Mouse (Mus musculus): ENCODE data around the gene Ccdc42. TPM values are rescaled to one million over a fixed set of nuclear protein-coding genes. Genes with fewer than 3 reads are reported as not detected.

The Ccdc42 gene
- polyA plus RNA-seq, 1 experiment, result not detected

- H3K36me3 ChIP-seq (replicated peaks; ENCODE audit: low read length), result no peaks in the 10 kb centered on the region
- TF ChIP-seq GATA1 (IDR thresholded peaks at IDR 0.05; ENCODE audit: borderline replicate concordance, low read length) (no peak), FLI1 (IDR thresholded peaks at IDR 0.05; ENCODE audit: low read length) (no peak)
Observed at GRCm38 (mm10) chr11:68602200-68602931, 15.5 kb downstream of the Ccdc42 start.

DNA sequence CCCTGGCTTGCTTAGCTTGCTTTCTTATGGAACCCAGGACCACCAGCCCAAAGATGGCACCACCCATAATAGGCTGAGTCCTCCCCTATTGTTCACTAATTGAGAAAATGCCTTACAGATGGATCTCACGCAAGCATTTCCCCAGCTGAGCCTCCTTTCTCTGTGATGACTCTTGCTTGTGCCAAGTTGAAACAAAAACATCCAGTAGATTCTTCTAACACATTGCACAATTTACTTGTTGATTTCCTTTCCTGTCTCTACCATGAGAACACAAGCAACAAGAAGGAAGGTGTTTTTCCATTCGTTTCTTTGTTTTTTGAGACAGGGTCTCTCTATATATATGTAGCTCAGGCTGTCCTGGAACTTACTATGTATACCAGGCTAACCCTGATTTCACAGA lies 20.2 kb downstream of the Ccdc42 start:
- Histone ChIP-seq H3K9me3 (peaks cover 9% of the 10 kb centered on the region; the same call in 1 of the 2 replicates), H3K4me3 (replicated peaks) (no peak overlapping the region), H3K4me1 (no peaks in the 10 kb centered on the region), H3K36me3 (replicated peaks; ENCODE audit: low read length) (no peaks in the 10 kb centered on the region), H3K27me3 (replicated peaks) (peaks cover 9% of the 10 kb centered on the region)
- TF ChIP-seq GATA1 (IDR thresholded peaks at IDR 0.05; ENCODE audit: borderline replicate concordance, low read length) (no peak), FLI1 (IDR thresholded peaks at IDR 0.05; ENCODE audit: low read length) (no peak)

More at GRCm38 (mm10) chr11:68602200-68602931, 15.5 kb downstream of the Ccdc42 start:
- Histone ChIP-seq H3K4me3 (replicated peaks) (no peak overlapping the region), H3K27me3 (replicated peaks) (peaks cover 13% of the 10 kb centered on the region), H3K9me3 (peaks cover 4% of the 10 kb centered on the region; the same call in 1 of the 2 replicates), H3K4me1 (no peaks in the 10 kb centered on the region)

DNA sequence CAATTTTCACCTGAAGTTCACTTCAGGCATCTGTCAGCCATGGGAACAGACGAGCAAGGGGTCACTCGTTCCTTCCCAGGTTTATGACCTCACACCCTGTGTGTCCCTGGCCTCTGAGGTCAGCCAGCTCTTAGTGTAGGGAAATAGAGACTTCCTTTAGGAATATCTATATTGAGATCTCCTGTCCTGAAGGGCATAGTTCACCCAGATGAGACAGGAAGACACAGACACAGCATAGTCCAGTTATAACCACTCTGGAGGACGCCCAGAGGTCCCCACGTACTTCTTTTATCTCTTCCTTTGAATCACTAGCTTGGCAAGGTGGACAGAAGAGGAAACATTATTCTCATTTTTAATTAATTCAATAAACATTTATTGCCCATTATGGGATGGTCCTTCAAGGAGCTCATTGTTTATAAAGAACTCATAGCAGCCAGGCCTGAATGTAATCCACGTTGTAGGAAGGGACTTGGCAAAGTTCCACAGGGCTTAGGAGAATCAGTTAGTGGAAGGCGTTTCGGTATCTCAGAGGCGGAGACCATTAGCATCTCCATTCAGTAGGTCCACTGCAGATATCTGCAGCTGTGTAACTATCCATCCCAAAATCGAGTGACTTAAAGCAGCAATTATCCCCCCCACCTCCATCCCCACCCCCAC lies 23.2 kb downstream of the Ccdc42 start:
- peaks cover 12% of the 10 kb centered on the region for H3K27me3 ChIP-seq (replicated peaks)
- H3K9me3 ChIP-seq, result peaks cover 9% of the 10 kb centered on the region; the same call in 1 of the 2 replicates
- H3K36me3 ChIP-seq (replicated peaks; ENCODE audit: low read length), result no peaks in the 10 kb centered on the region
- no peak for TF ChIP-seq FLI1 (IDR thresholded peaks at IDR 0.05; ENCODE audit: low read length)
- TF ChIP-seq GATA1 (IDR thresholded peaks at IDR 0.05; ENCODE audit: borderline replicate concordance, low read length), result no peak
- H3K4me1 ChIP-seq, result no peaks in the 10 kb centered on the region
- H3K4me3 ChIP-seq (replicated peaks), result no peak overlapping the region

DNA sequence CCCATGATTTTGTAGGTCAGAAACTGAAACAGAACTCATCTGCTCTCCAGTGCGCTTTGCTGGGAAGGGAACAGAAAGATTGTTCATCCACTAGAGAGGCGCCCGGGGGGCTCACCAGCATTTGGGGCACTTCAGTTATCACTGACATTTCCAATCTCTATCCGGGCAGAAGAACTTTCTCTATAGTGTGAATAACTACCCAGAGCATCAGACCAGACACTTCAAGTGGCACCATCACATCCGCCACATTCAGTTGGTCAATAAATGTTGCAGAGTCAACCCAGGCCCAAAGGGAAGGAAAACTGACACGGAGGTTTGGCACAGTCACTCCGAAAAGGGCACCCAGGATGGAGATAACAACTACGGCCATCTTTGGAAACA lies 23.7 kb downstream of the Ccdc42 start:
- H3K9me3 ChIP-seq, result peaks cover 9% of the 10 kb centered on the region; the same call in 1 of the 2 replicates
- H3K36me3 ChIP-seq (replicated peaks; ENCODE audit: low read length), result no peaks in the 10 kb centered on the region
- TF ChIP-seq GATA1 (IDR thresholded peaks at IDR 0.05; ENCODE audit: borderline replicate concordance, low read length) (no peak), FLI1 (IDR thresholded peaks at IDR 0.05; ENCODE audit: low read length) (no peak)
- no peaks in the 10 kb centered on the region for H3K4me1 ChIP-seq
- peaks cover 14% of the 10 kb centered on the region for H3K27me3 ChIP-seq (replicated peaks)
- H3K4me3 ChIP-seq (replicated peaks), result no peak overlapping the region

DNA sequence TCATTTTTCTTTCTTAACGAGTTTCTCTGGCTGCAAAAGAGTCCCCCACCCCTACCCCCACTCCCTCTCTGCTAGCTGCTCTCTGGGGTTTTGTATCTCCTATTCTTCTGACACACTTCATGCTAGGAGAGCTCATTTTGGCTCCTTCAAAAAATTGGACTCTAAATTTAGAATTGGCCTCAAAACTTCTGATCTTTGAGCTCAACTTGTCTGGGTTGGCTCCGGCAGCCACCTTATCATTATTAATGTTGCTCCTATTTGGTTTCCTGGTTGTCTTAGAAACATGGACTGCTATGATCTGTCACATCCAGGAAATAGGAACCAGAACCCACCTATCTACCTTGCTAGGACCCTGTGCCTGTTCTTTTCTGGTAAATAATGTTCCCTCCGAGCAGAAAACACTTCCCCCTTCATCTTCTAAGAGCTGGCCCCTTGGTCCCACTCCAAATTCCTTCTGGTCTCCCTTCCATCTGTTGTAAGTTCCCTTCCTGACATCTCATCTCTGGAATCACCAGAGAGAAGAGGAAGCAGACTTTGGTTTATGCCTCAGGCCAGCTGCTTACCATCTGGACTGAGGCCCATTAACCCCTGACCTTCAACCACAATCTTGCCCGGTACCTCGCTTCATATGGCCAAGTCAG lies 26.4 kb downstream of the Ccdc42 start:
- Histone ChIP-seq H3K4me1 (no peaks in the 10 kb centered on the region), H3K4me3 (replicated peaks) (no peak overlapping the region), H3K27me3 (replicated peaks) (peaks cover 23% of the 10 kb centered on the region), H3K36me3 (replicated peaks; ENCODE audit: low read length) (no peaks in the 10 kb centered on the region), H3K9me3 (peaks cover 5% of the 10 kb centered on the region; the same call in 1 of the 2 replicates)
- TF ChIP-seq GATA1 (IDR thresholded peaks at IDR 0.05; ENCODE audit: borderline replicate concordance, low read length) (no peak), FLI1 (IDR thresholded peaks at IDR 0.05; ENCODE audit: low read length) (no peak)

DNA sequence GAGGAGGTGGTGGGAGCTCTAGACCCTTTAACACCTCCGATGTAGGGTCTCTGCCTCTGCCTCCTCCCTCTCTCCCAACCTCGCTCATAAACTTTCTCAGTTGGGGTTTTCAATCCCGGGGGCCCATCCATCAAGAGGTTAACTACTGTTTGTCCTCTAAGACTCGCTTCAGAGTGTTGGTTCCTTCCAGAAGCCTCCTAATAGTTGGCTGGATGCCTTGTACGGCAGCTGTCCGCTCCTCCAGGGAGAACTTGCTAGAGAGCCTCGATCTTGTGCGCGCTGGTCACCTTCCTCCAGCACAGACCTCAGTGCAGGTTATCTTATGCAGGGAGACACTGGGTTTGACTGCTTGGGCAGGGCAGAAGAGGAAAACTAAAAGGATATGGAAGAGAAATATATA lies 35.9 kb downstream of the Ccdc42 start:
- Histone ChIP-seq H3K36me3 (replicated peaks; ENCODE audit: low read length) (no peaks in the 10 kb centered on the region), H3K9me3 (peaks cover 10% of the 10 kb centered on the region), H3K4me1 (no peaks in the 10 kb centered on the region), H3K27me3 (replicated peaks) (peaks cover 12% of the 10 kb centered on the region), H3K4me3 (replicated peaks) (no peak overlapping the region)
- TF ChIP-seq GATA1 (IDR thresholded peaks at IDR 0.05; ENCODE audit: borderline replicate concordance, low read length), result no peak
- TF ChIP-seq FLI1 (IDR thresholded peaks at IDR 0.05; ENCODE audit: low read length), result no peak

- H3K9me3 ChIP-seq, result peaks cover 10% of the 10 kb centered on the region
- H3K36me3 ChIP-seq (replicated peaks; ENCODE audit: low read length), result no peaks in the 10 kb centered on the region
- H3K27me3 ChIP-seq (replicated peaks), result peaks cover 12% of the 10 kb centered on the region
- H3K4me1 ChIP-seq, result no peaks in the 10 kb centered on the region
- no peak for TF ChIP-seq GATA1 (IDR thresholded peaks at IDR 0.05; ENCODE audit: borderline replicate concordance, low read length)
- TF ChIP-seq FLI1 (IDR thresholded peaks at IDR 0.05; ENCODE audit: low read length), result no peak
- H3K4me3 ChIP-seq (replicated peaks), result peak overlapping the region; percentile 18
Observed at GRCm38 (mm10) chr11:68623225-68623870, 36.5 kb downstream of the Ccdc42 start.

GRCm38 (mm10) chr11:68623871-68624258 lies 37.0 kb downstream of the Ccdc42 start:
- H3K36me3 ChIP-seq (replicated peaks; ENCODE audit: low read length), result no peaks in the 10 kb centered on the region
- no peak for TF ChIP-seq FLI1 (IDR thresholded peaks at IDR 0.05; ENCODE audit: low read length)
- H3K4me3 ChIP-seq (replicated peaks), result no peak overlapping the region
- peaks cover 12% of the 10 kb centered on the region for H3K27me3 ChIP-seq (replicated peaks)
- H3K4me1 ChIP-seq, result no peaks in the 10 kb centered on the region
- H3K9me3 ChIP-seq, result peaks cover 10% of the 10 kb centered on the region

DNA sequence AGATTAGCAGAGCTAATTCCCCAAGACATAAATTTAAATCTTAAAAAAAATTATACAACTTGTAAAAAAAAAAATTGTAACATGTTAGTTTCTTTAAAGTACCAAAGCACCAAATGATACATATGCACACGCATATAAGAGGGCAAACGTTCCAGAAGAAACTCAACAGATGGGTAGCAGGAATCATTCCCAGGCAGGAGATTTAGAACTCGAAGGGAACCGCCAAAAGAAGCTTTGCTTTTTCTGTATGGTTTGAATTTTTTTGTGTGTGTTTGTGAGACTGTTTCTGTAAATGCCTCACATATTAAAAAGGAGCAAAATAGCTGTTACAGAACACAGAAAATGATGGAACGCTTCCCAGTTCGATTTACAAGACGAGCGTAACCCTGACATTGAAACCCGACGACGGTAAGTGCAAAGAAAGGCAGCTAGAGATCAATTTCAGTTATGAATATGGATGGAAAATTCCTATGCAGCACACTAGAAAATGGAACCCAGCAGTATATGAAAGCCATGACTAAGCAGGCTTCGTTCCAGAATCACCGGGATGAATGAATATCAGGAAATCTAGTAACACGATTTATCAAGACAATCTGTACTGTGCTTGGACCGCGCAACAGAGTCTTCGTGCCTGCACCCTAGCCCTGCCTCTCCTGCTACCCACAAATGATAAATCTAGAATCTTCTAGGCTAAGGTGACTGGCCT lies 44.9 kb downstream of the Ccdc42 start:
- Histone ChIP-seq H3K9me3 (no peaks in the 10 kb centered on the region), H3K4me3 (replicated peaks) (no peak overlapping the region), H3K36me3 (replicated peaks; ENCODE audit: low read length) (no peaks in the 10 kb centered on the region), H3K4me1 (no peaks in the 10 kb centered on the region), H3K27me3 (replicated peaks) (peaks cover 17% of the 10 kb centered on the region)
- TF ChIP-seq FLI1 (IDR thresholded peaks at IDR 0.05; ENCODE audit: low read length) (no peak), GATA1 (IDR thresholded peaks at IDR 0.05; ENCODE audit: borderline replicate concordance, low read length) (no peak)

Data from megakaryocyte, embryonic 14.5 days (primary cell).